Mouse (Mus musculus) kidney, adult 8-10 months (tissue): ENCODE results near the gene Serpina3i.
"Not testable (repeated sequence)": the region's sequence is repeated elsewhere in the genome, so short reads cannot be mapped to it uniquely, and the experiment has no call there.

ENCODE experiments used
- DNase-seq, 2 experiments: peaks; one replicate each; pipeline ENCODE4 v3.0.0; 2022

Serpina3i gene

DNA sequence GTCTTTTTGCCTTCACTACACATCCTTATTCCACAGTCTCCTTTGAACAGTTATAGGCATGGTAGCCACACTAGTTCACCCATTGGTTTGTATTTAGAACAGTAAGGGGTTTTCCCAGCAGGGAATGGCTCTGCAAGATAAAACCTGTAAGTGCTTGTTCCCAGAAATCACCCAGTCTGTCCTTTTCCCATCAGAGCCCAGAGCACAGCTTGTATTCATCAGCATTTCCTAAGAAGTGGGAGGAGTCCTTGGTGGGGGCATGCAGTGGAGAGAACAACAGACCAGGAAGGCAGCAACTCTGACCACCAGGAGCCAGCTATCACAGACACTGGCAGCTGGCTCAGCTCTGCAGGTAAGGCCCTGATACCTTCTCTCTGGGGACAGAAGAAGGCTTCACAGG is at the start of gene Serpina3i:
Serpina3i (plus strand) TSS at position 260 of the 400 bp plus-strand sequence.
- DNase-seq, result no peak

- no peak for DNase-seq
Observed at GRCm38 (mm10) chr12:104213689-104214444, 49.1 kb upstream of the Serpina3i start.

GRCm38 (mm10) chr12:104214445-104214753 is 48.5 kb upstream of the Serpina3i start, which contains the start of gene Serpina3f:
Gene Serpina3f, plus strand, starts transcription at chr12:104214544.
- DNase-seq, result no peak

- DNase-seq, result no peak
Observed at GRCm38 (mm10) chr12:104215249-104215648, 47.7 kb upstream of the Serpina3i start.

DNA sequence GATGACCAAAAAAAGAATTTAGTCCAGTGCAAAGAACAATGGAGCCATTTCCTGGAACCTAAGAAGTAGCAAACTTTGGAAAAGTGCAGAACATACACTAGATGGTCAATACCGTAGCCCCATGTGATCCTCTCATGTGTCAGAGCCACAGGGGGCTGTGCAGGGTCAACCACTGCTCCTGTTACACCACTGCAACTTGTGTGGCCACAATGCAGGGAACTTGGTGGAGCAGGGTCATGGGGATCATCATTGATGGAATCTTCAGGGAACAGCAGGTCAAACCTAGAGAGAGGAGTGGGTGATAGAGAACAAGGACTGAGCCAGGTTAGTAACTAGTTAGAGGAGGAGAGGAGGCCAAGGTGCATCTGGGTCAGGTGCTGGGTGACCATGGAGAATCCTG is 41.3 kb upstream of the Serpina3i start:
- DNase-seq, result no peak

DNA sequence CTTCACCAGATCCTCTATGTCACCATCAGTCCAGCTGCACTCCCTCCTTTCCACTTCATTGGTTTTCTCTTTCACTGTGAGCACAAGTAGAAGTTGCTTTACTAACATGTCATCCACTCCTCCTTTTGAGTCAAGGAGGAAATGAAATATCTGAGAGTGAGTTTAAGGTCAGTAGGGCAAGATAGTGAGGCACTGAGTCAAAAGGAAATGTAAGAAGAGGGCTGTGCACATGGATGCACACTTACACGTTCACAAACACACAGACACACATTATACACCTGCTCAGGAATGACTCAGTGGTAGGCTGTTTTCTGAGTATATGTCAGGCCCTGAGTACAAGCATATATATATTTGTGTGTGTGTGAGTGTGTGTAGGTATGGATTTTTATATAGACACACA is 39.2 kb upstream of the Serpina3i start:
- DNase-seq, result no peak

- peak; percentile 7 to 9 for DNase-seq
Observed at GRCm38 (mm10) chr12:104224598-104225300, 38.2 kb upstream of the Serpina3i start.

GRCm38 (mm10) chr12:104230762-104231161 is 32.2 kb upstream of the Serpina3i start:
- no peak for DNase-seq

DNA sequence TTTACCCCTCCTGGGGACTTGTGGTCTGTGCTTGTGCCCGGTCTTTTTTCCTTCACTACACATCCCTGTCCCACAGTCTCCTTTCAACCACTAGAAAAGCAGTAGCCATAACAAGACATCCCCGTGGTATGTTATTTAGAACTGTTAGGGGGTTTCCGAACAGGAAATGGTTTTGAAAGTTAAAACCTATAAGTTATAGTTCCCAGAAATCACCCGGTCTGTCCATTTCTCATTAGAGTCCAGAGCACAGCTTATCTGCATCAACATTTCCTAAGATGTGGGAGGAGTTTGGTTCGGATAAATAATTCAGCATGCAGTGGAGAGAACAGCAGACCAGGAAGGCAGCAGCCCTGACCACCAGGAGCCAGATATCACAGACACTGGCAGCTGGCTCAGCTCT is 27.0 kb upstream of the Serpina3i start, which contains the start of gene Serpina3g:
Serpina3g (plus strand) TSS at position 331 of the 400 bp plus-strand sequence.
- no peak for DNase-seq

DNA sequence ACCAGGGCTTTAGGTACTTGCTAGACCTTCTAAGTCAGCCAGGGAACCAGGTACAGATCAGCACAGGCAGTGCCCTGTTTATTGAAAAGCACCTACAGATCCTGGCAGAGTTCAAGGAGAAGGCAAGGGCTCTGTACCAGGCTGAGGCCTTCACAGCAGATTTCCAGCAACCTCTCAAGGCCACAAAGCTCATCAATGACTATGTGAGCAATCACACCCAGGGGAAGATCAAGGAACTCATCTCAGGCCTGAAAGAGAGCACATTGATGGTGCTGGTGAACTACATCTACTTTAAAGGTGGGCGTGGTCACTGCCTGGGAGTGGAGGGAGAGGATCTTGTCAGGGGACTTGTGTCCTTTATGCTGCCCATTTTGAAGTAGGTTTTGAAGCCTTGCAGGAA is 24.9 kb upstream of the Serpina3i start:
- DNase-seq, result not testable (repeated sequence)

GRCm38 (mm10) chr12:104243307-104243706 is 19.6 kb upstream of the Serpina3i start:
- no peak for DNase-seq

- DNase-seq, result no peak
Observed at GRCm38 (mm10) chr12:104245092-104245491, 17.8 kb upstream of the Serpina3i start.

- no peak for DNase-seq
Observed at GRCm38 (mm10) chr12:104245595-104245994, 17.3 kb upstream of the Serpina3i start.

GRCm38 (mm10) chr12:104247553-104248002 is 15.3 kb upstream of the Serpina3i start:
- no peak for DNase-seq

GRCm38 (mm10) chr12:104248231-104248630 is 14.7 kb upstream of the Serpina3i start:
- no peak for DNase-seq

DNA sequence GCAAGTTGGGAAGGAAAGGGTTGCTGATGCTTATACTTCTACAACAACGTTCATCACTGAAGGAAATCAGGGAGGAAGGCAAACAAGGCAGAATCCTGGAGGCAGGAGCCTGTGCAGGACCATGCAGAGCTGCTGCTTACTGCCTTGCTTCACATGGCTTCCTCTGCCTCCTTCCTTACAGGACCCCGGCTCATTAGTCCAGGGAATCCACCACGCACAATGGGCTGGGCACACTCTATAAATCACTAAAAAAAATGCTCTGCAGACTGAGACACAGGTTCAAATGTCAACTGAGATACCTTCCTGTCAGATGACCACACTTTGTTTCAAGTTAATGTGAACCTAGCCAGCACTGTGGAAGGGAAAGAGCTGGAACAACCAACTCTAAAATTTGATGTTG is 1.9 kb upstream of the Serpina3i start:
- no peak for DNase-seq

DNA sequence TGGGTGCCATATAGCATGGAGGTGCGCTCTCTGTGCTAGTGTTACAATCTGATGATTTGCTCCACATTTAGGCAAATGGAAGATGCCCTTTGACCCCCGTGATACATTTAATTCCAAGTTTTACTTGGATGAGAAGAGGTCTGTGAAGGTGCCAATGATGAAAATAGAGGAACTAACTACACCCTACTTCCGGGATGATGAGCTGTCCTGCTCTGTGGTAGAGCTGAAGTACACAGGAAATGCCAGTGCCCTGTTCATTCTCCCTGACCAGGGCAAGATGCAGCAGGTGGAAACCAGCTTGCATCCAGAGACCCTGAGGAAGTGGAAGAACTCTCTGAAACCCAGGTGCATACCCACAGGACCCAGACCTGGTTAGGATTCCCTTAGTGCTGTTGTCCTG is 3.5 kb downstream of the Serpina3i start:
- DNase-seq, result no peak

DNA sequence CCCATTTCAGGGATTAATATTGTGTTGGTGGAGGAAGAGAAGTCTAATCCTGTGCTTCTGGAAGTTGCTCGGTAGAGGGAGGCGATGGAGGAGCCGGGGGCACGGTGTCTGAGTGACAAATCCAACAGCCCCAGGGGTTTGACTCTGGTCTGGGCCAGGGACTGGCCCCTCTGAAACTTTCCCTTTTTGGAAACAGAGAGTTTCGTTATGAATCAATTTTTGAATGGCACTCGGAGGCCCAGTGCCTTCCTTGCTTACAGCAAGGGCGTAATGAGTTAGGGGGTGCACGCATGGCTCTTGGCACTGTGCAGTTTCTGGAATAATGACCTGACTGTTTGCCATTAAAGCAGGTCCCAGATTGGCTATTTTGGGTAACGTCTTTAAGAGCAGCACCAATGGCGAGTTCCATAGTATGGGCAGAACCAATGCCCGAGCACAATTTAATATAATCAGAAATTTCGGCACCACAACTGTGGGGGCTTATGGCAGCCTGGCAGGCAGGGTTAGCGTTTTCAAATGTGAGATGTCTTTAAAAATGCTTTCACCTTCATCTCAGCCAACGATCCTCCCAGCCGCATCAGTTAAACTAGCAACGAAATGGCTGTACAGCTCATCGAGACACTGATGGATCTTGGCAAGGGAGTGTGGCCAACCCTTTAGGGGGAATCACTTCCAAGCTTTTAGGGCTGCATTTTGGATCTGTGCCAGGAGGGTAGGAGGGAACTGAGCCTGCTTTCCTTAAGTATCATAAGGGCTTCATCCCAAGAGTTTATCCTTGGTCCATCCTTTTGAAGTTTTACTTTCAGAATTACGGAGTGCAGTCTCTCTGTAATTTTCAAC is 15.5 kb downstream of the Serpina3i start:
- no peak for DNase-seq

GRCm38 (mm10) chr12:104279056-104279435 is 16.1 kb downstream of the Serpina3i start:
- DNase-seq, result no peak

- DNase-seq, result no peak
Observed at GRCm38 (mm10) chr12:104283380-104283779, 20.5 kb downstream of the Serpina3i start.

- DNase-seq, result no peak
Observed at GRCm38 (mm10) chr12:104288336-104288735, 25.4 kb downstream of the Serpina3i start.

DNA sequence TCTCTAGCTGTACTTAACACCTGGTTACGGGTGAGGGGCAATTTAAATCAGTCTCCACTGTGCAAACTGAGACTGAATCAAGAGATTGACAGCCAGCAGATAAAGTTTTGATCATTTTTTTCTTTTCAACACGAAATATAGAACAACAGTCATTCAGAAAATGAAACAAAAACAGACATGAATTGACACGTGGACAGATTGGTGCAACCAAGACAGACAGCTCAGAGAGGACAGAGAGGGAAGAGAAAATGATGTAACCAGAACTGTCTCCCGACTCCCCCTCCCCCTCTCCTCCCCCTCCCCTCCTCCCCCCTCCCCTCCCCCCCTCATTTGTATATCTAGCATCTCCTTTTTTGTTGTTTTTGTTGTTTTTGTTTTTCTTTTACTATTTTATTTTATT is 26.9 kb downstream of the Serpina3i start:
- no peak for DNase-seq

DNA sequence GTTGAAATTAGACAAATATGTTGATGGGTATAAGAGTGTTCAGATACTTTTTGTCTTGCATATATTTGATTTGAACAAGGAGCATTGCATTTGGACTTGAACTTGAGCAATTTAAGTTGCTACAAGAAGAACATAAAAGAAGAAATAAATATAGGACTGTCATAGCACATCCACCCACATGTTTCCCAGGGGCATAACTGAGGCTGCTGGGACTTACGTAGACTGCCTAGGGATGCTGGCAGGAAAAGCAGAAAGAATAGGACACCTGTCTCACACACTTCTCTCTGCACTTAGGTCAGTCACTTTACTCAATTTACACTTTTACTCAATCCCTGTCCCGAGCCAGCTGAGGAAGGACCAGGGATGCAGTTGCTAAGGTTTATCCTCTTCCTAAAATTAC is 31.0 kb downstream of the Serpina3i start:
- no peak for DNase-seq
